Mouse (Mus musculus) layer of hippocampus, postnatal 36 days (tissue): ENCODE measurements around the gene Rsrc2. TPM values are rescaled to one million over a fixed set of nuclear protein-coding genes. Genes with fewer than 3 reads are reported as not detected.
A peak's percentile ranks its signal among the peaks of the same experiment; 100 is the strongest.
"Not testable (repeated sequence)": the region's sequence is repeated elsewhere in the genome, so short reads cannot be mapped to it uniquely, and the experiment has no call there.

Experiments used
- DNase-seq, 2 experiments: peaks; one replicate each; pipeline ENCODE4 v3.0.0; 2022
- total RNA-seq, 2 experiments: library from RNA; stranded (reverse); gene quantifications; 2 replicates each; pipeline ENCODE4 v1.2.3; 2021

The Rsrc2 gene
- total RNA-seq: 100 to 1,000 TPM; 101 to 110 TPM

DNA sequence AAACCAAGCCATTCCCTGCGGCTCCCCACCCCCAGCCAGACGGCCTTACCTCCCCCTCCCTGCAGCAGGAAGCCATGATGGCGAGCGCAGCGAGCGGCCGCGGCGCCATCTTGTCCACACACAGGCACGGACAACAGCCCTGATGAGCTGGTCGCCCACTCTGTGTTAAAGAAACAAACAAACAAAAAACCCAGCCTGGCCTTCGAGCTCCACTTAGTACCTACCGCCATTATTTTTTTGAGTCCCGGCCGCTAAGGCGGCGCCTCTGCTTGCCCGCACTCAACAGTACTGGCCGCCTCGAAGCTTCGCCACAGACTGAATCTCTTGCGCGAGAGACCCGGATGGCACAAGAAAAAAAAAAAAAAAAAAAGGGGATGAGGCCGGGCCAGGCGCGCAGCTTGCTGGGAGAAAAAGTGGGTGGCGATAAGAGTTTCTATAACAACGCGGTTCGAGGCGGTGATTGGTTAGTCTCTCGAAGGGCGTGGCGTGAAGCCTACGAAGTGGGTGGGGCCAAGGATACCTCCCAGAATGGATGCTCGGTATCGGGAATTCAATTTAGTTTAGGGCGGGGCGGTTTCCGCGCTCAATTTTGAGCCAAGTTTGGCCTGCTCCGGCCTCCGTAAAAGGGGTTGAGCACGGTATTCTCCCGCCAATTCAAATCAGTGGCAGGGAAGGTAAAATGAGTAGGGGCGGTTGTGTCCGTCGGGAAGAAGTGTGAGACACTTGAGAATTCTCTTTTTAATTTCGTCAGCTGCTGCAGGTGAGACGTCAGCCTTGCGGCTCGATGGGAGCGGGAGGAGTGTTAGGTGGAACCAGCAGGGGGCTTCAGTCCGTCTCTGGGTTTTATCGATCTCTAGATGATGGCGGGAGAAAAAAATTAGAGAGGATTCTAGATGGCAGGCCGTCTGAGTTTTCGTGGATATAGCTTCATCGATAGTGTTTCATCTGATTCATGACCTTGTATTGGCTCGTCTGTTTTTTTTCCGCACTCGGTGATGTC, at the start of gene Rsrc2, which contains the start of gene Kntc1:
Gene Rsrc2 (minus strand): TSS at position 350 of the 1,000 bp plus-strand sequence.
Gene Kntc1 (plus strand): TSS at position 652 of the 1,000 bp plus-strand sequence.
- DNase-seq: peak; percentile 98

GRCm38 (mm10) chr5:123793081-123793480, 43.9 kb upstream of the Rsrc2 start:
- DNase-seq: no peak

GRCm38 (mm10) chr5:123788976-123789375, 39.8 kb upstream of the Rsrc2 start:
- DNase-seq: no peak

DNA sequence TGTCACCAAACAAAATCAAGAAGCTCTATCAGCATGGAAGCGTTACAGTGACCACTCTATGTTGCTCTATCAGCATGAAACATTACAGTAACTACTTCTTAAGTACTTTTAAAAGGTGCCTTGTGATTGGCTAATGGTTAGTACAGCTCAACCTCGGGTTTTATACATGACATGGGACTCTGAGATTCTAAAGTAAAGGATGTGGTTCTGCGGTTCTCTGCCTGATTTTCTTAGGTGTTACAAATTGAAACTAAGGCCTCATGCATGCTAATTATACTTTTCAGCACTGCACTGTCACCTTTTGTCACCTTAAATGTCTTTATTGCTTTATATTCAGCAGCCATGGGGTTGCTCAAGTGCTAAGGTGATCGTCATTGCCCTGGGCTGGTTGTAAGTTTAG, 32.6 kb upstream of the Rsrc2 start:
- DNase-seq: no peak

- no peak for DNase-seq
Observed at GRCm38 (mm10) chr5:123780716-123781115, 31.5 kb upstream of the Rsrc2 start.

GRCm38 (mm10) chr5:123773441-123773840, 24.2 kb upstream of the Rsrc2 start:
- DNase-seq: no peak

GRCm38 (mm10) chr5:123766455-123766854, 17.2 kb upstream of the Rsrc2 start:
- DNase-seq: not testable (repeated sequence)

GRCm38 (mm10) chr5:123765506-123765905, 16.3 kb upstream of the Rsrc2 start:
- no peak for DNase-seq

DNA sequence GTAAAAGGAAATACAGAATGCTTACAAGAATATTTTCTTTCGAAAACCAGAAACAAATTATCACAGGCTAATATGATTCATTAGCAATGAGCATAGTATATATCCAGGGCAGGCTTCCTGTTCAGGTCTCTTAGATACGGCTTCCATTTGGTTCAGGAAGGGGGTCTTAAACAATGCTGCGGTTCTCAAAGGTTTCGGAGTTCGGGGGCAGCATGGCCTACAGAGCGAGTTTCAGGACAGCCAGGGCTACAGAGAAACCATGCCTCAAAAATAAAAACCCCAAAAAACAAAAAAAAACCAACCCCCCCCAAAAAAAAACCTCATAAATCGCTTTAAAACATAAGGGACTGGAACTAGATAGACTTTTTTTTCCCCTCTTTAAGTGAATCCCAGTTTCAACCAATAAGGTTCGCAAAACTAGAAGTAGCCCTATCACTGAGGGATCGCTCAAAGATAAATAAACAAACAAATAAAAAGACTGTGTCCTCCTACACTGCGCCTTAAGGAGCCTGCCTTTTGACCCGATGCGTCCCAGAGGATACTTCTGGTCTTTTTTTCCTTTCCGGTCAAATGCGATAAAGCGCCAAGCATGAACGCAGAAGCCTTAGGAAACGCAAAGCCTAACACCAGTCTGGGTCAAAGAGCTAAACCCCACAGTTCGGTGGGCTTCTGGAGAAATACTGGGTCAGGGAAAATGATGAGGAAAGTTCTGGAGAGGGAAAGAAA, 712 bp downstream of the Rsrc2 start:
- DNase-seq: no peak

GRCm38 (mm10) chr5:123747604-123748003, 1.6 kb downstream of the Rsrc2 start:
- DNase-seq: no peak

DNA sequence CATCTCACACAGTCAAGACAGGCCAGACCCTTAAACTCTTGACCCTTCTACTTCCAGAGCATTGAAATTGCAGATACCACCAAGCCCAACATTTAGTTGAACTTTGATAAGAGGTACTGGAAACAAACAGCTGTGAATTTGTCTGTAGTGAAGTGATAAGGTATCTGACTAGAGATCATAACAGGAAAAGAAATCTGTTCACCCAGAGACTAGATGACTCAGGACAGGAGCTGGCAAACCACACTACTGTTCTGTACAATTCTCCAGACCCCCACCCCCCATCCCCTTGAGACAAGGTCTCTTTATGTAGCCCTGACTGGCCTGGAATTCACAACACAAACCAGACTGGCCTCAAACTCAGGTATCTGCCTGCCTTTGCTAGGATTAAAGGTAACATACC, 3.0 kb downstream of the Rsrc2 start:
- no peak for DNase-seq

DNA sequence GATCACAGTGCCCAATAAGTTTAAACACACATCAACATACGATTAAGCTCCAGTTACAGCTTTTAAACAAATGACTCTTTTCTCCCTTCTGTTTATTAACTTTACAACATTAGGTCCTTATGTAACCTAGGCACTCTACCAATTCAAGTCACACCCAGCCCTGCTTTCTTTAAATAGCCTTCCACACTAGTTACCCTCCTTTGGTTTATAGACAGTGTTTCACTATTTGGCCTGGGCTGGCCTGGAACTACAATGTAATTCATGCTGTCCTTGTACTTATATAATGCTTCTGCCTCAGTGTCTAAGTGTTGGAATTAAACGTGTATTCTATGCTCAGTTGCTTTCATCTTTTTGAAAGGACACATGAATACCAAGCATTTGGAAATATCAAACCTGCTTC, 4.9 kb downstream of the Rsrc2 start:
- no peak for DNase-seq

DNA sequence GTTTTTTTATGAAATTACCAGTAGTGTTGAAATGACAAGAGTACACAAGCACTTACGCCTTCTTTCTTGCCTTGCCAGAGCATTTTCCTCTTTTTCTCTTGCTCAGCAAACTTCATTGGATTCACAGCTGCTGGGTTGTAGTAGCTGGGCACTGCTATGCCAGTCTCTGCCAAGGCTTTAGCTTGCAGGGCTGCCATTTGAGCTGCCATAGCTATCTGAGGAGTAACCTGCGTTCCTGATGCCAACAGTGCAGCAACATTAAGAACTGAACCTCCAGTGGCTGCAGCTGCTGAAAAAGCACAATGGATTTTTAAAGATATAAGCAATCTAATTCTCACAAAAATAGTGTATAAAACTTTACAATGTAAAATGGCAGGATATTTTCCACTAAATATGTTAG, 18.2 kb downstream of the Rsrc2 start:
- DNase-seq: no peak

- not testable (repeated sequence) for DNase-seq
Observed at GRCm38 (mm10) chr5:123723816-123724215, 25.4 kb downstream of the Rsrc2 start.

DNA sequence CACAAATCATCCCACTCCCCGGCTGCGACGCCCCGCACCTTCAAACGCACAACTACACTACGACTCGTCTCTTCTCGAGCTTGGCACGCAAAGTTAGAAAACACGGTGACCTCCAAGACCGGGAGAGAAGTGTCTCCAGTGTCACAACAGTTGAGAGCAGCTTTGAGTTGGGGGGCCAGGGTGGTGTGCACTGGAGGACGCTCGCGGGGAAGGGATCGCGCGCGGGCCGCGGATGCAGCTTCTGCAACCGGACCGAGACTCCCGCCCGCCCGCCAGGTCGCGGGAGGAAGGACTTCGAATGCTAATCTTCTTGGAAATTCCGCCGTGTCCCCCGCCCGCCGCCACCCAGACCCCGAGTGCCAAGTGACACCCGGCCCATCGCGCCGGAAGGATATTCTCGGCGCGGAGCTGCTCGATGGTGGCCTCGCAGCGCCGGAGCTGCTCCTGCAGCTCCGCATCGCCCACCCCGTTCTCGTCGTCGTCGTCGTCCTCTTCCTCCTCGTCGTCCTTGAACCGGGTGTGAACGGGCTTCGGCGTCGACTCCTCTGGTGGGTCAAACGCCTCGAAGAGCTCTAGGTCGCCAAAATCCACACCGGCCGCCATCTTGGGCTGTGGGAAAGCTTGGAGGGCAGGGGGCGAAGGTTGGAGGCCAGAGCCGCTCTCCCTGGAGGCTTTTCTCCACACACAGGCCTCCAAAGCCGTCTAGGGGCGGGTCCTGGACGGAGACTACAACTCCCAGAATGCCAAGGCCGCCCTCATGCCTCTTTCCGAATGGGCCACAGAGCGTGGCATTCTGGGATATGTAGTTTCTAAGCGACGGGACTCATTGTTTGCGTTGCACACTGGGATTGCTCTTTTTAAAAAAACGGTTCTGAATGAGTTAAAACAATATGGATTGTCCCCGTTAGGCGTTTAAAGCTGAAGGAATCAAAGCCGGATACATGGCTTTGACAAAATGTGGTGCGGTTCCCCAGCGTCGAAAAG, 28.6 kb downstream of the Rsrc2 start, which contains the start of gene Zcchc8:
Gene Zcchc8 (minus strand): TSS at position 773 of the 984 bp plus-strand sequence.
- DNase-seq: peak; percentile 95 to 97

GRCm38 (mm10) chr5:123714622-123715021, 34.6 kb downstream of the Rsrc2 start:
- DNase-seq: no peak

GRCm38 (mm10) chr5:123713782-123714181, 35.4 kb downstream of the Rsrc2 start:
- no peak for DNase-seq

- no peak for DNase-seq
Observed at GRCm38 (mm10) chr5:123709571-123709970, 39.6 kb downstream of the Rsrc2 start.

DNA sequence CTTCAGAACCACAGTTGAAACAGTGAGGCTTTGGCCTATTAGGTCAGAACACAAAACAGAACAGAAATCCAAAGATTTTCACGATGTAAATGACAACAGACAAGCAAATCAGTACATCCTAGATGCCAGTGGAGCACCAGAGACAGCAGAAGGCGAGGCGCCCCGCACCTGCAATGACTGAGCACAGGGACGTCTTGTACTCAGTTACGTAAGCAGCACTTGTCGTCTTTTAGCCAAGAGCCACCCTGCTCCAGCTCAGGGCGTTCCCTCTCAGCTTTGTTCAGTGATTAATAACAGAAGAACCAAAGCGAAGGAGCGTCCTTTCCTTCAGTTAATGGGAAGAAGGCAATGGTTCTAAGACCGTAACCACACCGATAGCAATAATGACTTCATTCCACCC, 40.6 kb downstream of the Rsrc2 start:
- DNase-seq: peak; percentile 46 to 47

DNA sequence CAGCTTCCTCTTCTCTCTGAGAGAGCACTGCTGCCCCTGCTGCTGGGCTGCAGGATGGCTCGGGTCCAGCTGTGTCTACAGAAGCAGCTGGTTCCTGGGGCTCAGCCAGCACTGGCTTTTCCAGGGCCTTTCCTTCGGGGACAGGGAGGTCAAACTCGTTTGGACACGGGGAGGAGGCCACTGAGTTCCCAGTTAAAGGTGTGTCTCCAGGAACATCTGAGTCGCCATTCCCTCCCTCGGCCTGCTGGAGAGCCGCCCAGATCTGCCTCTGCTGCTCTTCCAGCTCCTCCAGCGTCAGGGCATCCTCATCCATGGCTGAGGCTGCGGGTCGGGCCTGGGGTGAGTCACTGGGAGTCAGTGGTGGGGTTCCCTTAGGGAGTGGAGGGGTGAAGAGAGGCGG, 48.6 kb downstream of the Rsrc2 start:
- peak; percentile 29 to 31 for DNase-seq

- peak; percentile 40 to 61 for DNase-seq
Observed at GRCm38 (mm10) chr5:123699198-123699597, 50.0 kb downstream of the Rsrc2 start.

GRCm38 (mm10) chr5:123696961-123697360, 52.3 kb downstream of the Rsrc2 start:
- no peak for DNase-seq
